Mouse (Mus musculus): ENCODE results near the gene Pakap. TPM values are rescaled to one million over a fixed set of nuclear protein-coding genes. Genes with fewer than 3 reads are reported as not detected.

Pakap gene
- polyA plus RNA-seq, 1 experiment = 14.7 TPM

GRCm38 (mm10) chr4:57588356-57588755 is 20.4 kb downstream of the Pakap start:
- TF ChIP-seq CTCF (IDR thresholded peaks at IDR 0.05; ENCODE audit: borderline replicate concordance, insufficient read depth, low read length) (no peak), POLR2A (IDR thresholded peaks at IDR 0.05; ENCODE audit: low read depth, low read length) (no peak)
- peaks cover 17% of the 10 kb centered on the region for H3K4me1 ChIP-seq (ENCODE audit: control insufficient read depth, insufficient read depth, low read length)
- no peak overlapping the region for H3K4me3 ChIP-seq (ENCODE audit: insufficient read depth, low read length)
- H3K27ac ChIP-seq (ENCODE audit: insufficient read depth, low read length) = peak overlapping the region; percentile 36; the same call in 1 of the 2 replicates

GRCm38 (mm10) chr4:57592751-57593150 is 24.8 kb downstream of the Pakap start:
- Histone ChIP-seq H3K4me3 (ENCODE audit: insufficient read depth, low read length) (no peak overlapping the region), H3K27ac (ENCODE audit: insufficient read depth, low read length) (no peak overlapping the region), H3K4me1 (ENCODE audit: control insufficient read depth, insufficient read depth, low read length) (peaks cover 11% of the 10 kb centered on the region)
- TF ChIP-seq POLR2A (IDR thresholded peaks at IDR 0.05; ENCODE audit: low read depth, low read length) (no peak), CTCF (IDR thresholded peaks at IDR 0.05; ENCODE audit: borderline replicate concordance, insufficient read depth, low read length) (no peak)

GRCm38 (mm10) chr4:57599946-57600345 is 32.0 kb downstream of the Pakap start:
- Histone ChIP-seq H3K4me3 (ENCODE audit: insufficient read depth, low read length) (no peak overlapping the region), H3K4me1 (ENCODE audit: control insufficient read depth, insufficient read depth, low read length) (peaks cover 5% of the 10 kb centered on the region; the same call in 1 of the 2 replicates), H3K27ac (ENCODE audit: insufficient read depth, low read length) (no peak overlapping the region)
- TF ChIP-seq CTCF (IDR thresholded peaks at IDR 0.05; ENCODE audit: borderline replicate concordance, insufficient read depth, low read length) (no peak), POLR2A (IDR thresholded peaks at IDR 0.05; ENCODE audit: low read depth, low read length) (no peak)

- Histone ChIP-seq H3K4me3 (ENCODE audit: insufficient read depth, low read length) (no peak overlapping the region), H3K27ac (ENCODE audit: insufficient read depth, low read length) (no peak overlapping the region), H3K4me1 (ENCODE audit: control insufficient read depth, insufficient read depth, low read length) (peaks cover 7% of the 10 kb centered on the region; the same call in 1 of the 2 replicates)
- TF ChIP-seq POLR2A (IDR thresholded peaks at IDR 0.05; ENCODE audit: low read depth, low read length) = no peak
- no peak for TF ChIP-seq CTCF (IDR thresholded peaks at IDR 0.05; ENCODE audit: borderline replicate concordance, insufficient read depth, low read length)
Observed at GRCm38 (mm10) chr4:57600685-57601457, 32.9 kb downstream of the Pakap start.

- Histone ChIP-seq H3K4me3 (ENCODE audit: insufficient read depth, low read length) (no peak overlapping the region), H3K4me1 (ENCODE audit: control insufficient read depth, insufficient read depth, low read length) (peaks cover 13% of the 10 kb centered on the region), H3K27ac (ENCODE audit: insufficient read depth, low read length) (0 out of 2 replicates have a peak overlapping the region, but pooled peaks have one; percentile 10)
- TF ChIP-seq POLR2A (IDR thresholded peaks at IDR 0.05; ENCODE audit: low read depth, low read length) = no peak
- no peak for TF ChIP-seq CTCF (IDR thresholded peaks at IDR 0.05; ENCODE audit: borderline replicate concordance, insufficient read depth, low read length)
Observed at GRCm38 (mm10) chr4:57601458-57601835, 33.5 kb downstream of the Pakap start.

GRCm38 (mm10) chr4:57601903-57602617 is 34.1 kb downstream of the Pakap start:
- H3K4me3 ChIP-seq (ENCODE audit: insufficient read depth, low read length) = no peak overlapping the region
- TF ChIP-seq CTCF (IDR thresholded peaks at IDR 0.05; ENCODE audit: borderline replicate concordance, insufficient read depth, low read length) (no peak), POLR2A (IDR thresholded peaks at IDR 0.05; ENCODE audit: low read depth, low read length) (no peak)
- H3K4me1 ChIP-seq (ENCODE audit: control insufficient read depth, insufficient read depth, low read length) = peaks cover 15% of the 10 kb centered on the region
- 0 out of 2 replicates have a peak overlapping the region, but pooled peaks have one; percentile 10 for H3K27ac ChIP-seq (ENCODE audit: insufficient read depth, low read length)

- TF ChIP-seq POLR2A (IDR thresholded peaks at IDR 0.05; ENCODE audit: low read depth, low read length) (no peak), CTCF (IDR thresholded peaks at IDR 0.05; ENCODE audit: borderline replicate concordance, insufficient read depth, low read length) (no peak)
- peaks cover 22% of the 10 kb centered on the region for H3K4me1 ChIP-seq (ENCODE audit: control insufficient read depth, insufficient read depth, low read length)
Observed at GRCm38 (mm10) chr4:57606258-57606657, 38.3 kb downstream of the Pakap start.

GRCm38 (mm10) chr4:57607247-57607942 is 39.4 kb downstream of the Pakap start:
- TF ChIP-seq CTCF (IDR thresholded peaks at IDR 0.05; ENCODE audit: borderline replicate concordance, insufficient read depth, low read length) (peak; percentile 38; the same call in 1 of the 2 replicates), POLR2A (IDR thresholded peaks at IDR 0.05; ENCODE audit: low read depth, low read length) (no peak)
- Histone ChIP-seq H3K27ac (ENCODE audit: insufficient read depth, low read length) (peak overlapping the region; percentile 55), H3K4me1 (ENCODE audit: control insufficient read depth, insufficient read depth, low read length) (peaks cover 20% of the 10 kb centered on the region), H3K4me3 (ENCODE audit: insufficient read depth, low read length) (no peak overlapping the region)

More at GRCm38 (mm10) chr4:57606258-57606657, 38.3 kb downstream of the Pakap start:
- H3K4me3 ChIP-seq (ENCODE audit: insufficient read depth, low read length) = no peak overlapping the region
- H3K27ac ChIP-seq (ENCODE audit: insufficient read depth, low read length) = peak overlapping the region; percentile 55

- peaks cover 16% of the 10 kb centered on the region for H3K4me1 ChIP-seq (ENCODE audit: control insufficient read depth, insufficient read depth, low read length)
- H3K27ac ChIP-seq (ENCODE audit: insufficient read depth, low read length) = peak overlapping the region; percentile 100
- H3K4me3 ChIP-seq (ENCODE audit: insufficient read depth, low read length) = peak overlapping the region; percentile 3
Observed at GRCm38 (mm10) chr4:57611303-57612077, 43.5 kb downstream of the Pakap start.

More at GRCm38 (mm10) chr4:57611303-57612077, 43.5 kb downstream of the Pakap start:
- TF ChIP-seq POLR2A (IDR thresholded peaks at IDR 0.05; ENCODE audit: low read depth, low read length) (peak; percentile 29), CTCF (IDR thresholded peaks at IDR 0.05; ENCODE audit: borderline replicate concordance, insufficient read depth, low read length) (no peak)
